Mouse (Mus musculus) cerebellum, adult 2 months (tissue): ENCODE results near the gene Rnf43. TPM values are rescaled to one million over a fixed set of nuclear protein-coding genes. Genes with fewer than 3 reads are reported as not detected.

Experiments
- DNase-seq, 2 experiments: peaks; one replicate each; pipeline ENCODE4 v3.0.0; 2021
- H3K27ac ChIP-seq: fragments of 200-500 bp; 2 replicates; pipeline ENCODE4 v1.5.1; 2012; ENCODE audit warnings: low read length, control low read depth, inconsistent platforms; ENCODE audit not compliant: insufficient read depth
- H3K27me3 ChIP-seq: fragments of 200-500 bp; 2 replicates; pipeline ENCODE4 v1.6.1; 2012; ENCODE audit warnings: inconsistent platforms, mild to moderate bottlenecking, low read length, moderate library complexity; ENCODE audit not compliant: control insufficient read depth, insufficient read depth
- H3K4me1 ChIP-seq: fragments of 200-500 bp; 2 replicates; pipeline ENCODE4 v1.6.1; 2011; ENCODE audit warnings: low read length; ENCODE audit not compliant: control insufficient read depth, insufficient read depth
- H3K4me3 ChIP-seq: fragments of 200-500 bp; replicated peaks from 2 replicates; pipeline ENCODE3; 2011; ENCODE audit warnings: mild to moderate bottlenecking, low read depth, low read length, control low read depth; ENCODE audit not compliant: insufficient read depth
- CTCF ChIP-seq: fragments of 200-500 bp; IDR thresholded peaks from 2 replicates; pipeline ENCODE4 v1.5.1; 2011; ENCODE audit warnings: low read depth, mild to moderate bottlenecking, control low read depth, low read length, moderate library complexity, borderline replicate concordance; ENCODE audit not compliant: insufficient read depth
- POLR2A ChIP-seq: fragments of 200-500 bp; IDR thresholded peaks from 2 replicates; pipeline ENCODE4 v1.6.1; 2011; ENCODE audit warnings: low read length, control low read depth, borderline replicate concordance; ENCODE audit not compliant: insufficient read depth
- WGBS: fragments of 180-500 bp; shearing (Covaris S2); methylation state at CpG from one replicate; pipeline ENCODE4 v1.1.7; 2018; 5-methylcytosine and 5-hydroxymethylcytosine counted together
- polyA plus RNA-seq: library from polyadenylated mRNA; depleted of rRNA; stranded (reverse); fragments of >200 nt; gene quantifications from 2 replicates; pipeline ENCODE4 v1.2.3, GENCODE M21; 2012

Gene Rnf43
- polyA plus RNA-seq, 1 experiment = 2.2 TPM

DNA sequence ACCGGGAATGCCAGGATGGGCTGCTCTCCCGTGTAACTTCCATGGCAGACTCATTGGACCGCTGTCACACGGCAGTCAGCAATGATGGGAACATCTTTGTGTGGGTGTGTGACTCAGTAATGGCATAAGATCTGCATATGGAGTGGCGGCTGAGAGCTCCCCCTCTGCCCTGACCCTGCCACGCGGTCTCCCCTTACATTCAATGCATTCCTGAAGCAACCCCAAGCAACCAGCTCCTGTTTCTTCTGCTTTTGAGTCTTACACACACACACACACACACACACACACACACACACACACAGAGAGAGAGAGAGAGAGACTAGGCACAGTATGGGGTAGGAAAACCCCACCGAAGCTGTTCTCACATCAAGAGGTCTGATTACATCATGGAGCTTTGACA lies 45.0 kb downstream of the Rnf43 start:
- 15% methylated on average over 8 of the region's 8 CpGs for WGBS
- no peak for DNase-seq
- H3K4me1 ChIP-seq = no peaks in the 10 kb centered on the region
- H3K27me3 ChIP-seq = no peaks in the 10 kb centered on the region
- H3K4me3 ChIP-seq = no peak overlapping the region
- no peak overlapping the region for H3K27ac ChIP-seq
- no peak for TF ChIP-seq POLR2A
- TF ChIP-seq CTCF = no peak

DNA sequence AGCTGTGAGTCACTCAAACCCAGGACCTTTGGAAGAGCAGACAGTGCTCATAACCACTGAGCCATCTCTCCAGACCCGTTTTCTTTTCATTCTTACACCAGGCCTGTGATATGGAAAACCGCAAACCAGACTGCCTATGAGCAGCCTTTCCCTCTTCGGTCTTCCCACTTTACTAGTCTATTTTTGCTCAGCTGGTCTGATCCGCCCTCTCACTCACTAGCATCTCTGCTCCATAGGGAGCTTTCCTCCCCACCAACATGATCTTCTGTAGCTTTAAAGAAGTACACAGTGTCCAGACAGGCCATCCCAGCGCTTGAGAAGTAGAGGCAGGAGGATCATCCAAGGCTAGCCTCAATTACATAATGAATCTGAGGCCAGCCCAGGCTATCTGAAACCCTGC lies 46.5 kb downstream of the Rnf43 start:
- TF ChIP-seq POLR2A (no peak), CTCF (no peak)
- no peaks in the 10 kb centered on the region for H3K4me1 ChIP-seq
- no peak overlapping the region for H3K27ac ChIP-seq
- 82% methylated on average over 5 of the region's 5 CpGs for WGBS
- DNase-seq = no peak
- H3K4me3 ChIP-seq = no peak overlapping the region
- H3K27me3 ChIP-seq = no peaks in the 10 kb centered on the region

DNA sequence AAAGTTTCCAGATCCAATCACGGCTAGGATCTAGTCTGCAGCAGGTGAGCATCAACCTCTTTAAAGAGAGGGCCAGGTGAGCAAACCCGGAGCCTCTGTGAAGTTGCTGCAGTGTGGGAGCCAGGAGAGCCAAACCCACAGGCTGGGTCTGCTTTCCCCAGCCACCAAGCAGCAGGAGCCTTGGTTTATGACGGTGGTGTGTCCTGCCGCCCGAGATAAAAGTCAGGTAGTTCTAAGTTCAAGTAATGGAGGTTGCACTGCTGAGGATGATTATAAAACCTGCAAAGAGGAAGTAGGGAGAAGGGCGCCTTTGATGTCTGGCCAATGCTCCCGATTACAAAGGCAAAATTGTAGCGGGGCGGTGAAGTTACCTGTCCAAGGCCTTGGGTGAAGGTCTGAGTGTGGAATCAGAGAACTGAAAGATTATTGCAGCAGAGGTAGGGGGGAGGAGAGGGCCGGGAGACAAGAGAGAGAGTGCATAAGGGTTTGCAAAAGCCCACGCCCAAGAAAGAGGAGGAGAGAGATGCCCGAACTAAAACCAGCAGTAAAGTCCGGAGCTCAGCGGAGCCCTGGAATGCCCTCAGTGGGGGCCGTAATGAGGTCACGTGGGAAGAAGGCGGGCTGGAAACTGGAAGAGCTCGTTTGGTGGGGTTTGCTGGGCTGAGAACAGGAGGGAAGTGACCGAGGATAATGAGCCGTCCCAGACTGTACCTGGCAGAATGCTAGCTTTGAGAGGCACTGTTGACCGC lies 47.2 kb downstream of the Rnf43 start:
- no peaks in the 10 kb centered on the region for H3K27me3 ChIP-seq
- H3K4me1 ChIP-seq = no peaks in the 10 kb centered on the region
- WGBS = 26% methylated on average over 21 of the region's 21 CpGs
- peak in 1 of 2 experiments; percentile 8 for DNase-seq
- TF ChIP-seq POLR2A = no peak
- TF ChIP-seq CTCF = no peak
- no peak overlapping the region for H3K27ac ChIP-seq
- H3K4me3 ChIP-seq = peak overlapping the region; percentile 17

DNA sequence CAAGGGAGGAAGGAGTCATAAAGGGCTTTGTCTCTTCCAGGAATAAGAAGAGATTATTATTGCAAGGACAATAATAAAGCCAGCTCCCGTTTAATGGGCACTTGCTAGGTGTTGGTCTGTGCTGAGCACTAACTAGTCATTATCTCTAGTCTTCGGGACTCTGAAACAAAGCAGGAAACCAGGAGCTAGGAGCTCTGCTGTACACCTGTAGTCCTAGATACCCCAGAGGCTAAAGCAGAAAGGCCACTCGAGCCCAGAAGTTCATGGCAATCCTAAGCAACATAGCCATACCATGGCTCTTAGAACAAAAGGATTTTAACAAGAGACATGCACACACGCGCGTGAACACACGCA lies 47.7 kb downstream of the Rnf43 start:
- H3K27me3 ChIP-seq = no peaks in the 10 kb centered on the region
- TF ChIP-seq CTCF = no peak
- TF ChIP-seq POLR2A = no peak
- 71% methylated on average over 7 of the region's 7 CpGs for WGBS
- no peak overlapping the region for H3K27ac ChIP-seq
- no peak for DNase-seq
- H3K4me3 ChIP-seq = peak overlapping the region; percentile 17
- H3K4me1 ChIP-seq = no peaks in the 10 kb centered on the region

DNA sequence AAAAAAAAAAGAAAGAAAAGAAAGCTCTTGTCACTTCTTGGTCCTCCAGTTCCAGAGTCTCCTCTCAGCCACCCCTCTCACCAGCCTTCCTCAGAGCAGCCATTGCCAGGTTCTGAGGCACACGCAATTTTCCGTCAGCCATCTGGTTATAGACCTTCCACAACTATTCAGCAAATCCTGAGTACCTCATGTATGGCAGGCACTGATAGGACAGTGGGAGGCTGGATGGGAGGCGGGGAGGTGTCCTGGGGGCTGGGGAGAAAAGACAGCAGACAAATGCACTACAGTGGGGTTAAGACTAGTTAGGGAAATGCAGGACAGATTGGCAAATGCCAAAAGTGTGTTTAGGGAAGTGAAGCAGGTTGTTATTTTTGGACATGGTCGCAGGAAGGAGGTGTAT lies 49.7 kb downstream of the Rnf43 start:
- 64% methylated on average over 4 of the region's 4 CpGs for WGBS
- Histone ChIP-seq H3K4me1 (no peaks in the 10 kb centered on the region), H3K27me3 (no peaks in the 10 kb centered on the region), H3K4me3 (no peak overlapping the region), H3K27ac (no peak overlapping the region)
- no peak for TF ChIP-seq CTCF
- no peak for TF ChIP-seq POLR2A
- no peak for DNase-seq

DNA sequence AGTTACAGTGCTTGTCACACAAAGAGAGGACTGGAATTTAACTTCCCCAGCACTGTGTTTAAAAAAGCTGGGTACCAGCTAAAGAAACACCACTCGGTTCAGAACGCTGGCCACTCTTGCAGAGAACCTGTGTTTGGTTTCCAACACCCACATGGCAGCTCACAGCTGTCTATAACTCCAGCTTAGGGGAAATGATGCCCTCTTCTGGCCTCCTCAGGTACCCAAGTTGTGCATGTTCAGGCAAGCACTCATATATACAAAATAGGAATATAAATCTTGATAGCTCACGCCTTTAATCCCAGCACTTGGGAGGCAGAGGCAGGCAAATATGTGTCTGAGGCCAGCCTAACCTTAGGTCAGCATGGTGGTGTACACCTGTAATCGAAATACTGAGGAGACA lies 53.5 kb downstream of the Rnf43 start:
- TF ChIP-seq POLR2A = no peak
- TF ChIP-seq CTCF = no peak
- Histone ChIP-seq H3K27me3 (no peaks in the 10 kb centered on the region), H3K4me3 (no peak overlapping the region), H3K27ac (no peak overlapping the region), H3K4me1 (no peaks in the 10 kb centered on the region)
- WGBS = 81% methylated on average over 4 of the region's 4 CpGs
- DNase-seq = no peak

DNA sequence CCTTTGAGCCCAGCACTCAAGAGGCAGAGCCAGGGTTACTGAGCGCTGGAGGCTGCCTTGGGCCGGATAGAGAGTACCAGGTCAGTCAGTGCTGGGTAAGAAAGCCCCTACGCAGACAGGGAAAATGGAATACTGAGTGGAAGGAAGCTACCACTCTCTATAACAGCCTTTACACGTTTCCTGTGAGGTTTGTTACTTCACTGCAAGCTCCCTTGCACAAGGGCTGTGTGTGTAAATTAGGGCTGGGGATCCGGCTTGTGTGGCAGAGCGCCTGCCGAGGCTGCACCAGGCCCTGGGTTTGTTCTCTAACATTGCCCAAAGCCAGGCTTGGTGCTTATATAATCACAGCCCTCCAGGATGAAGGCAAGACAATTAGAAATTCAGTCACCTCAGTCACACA lies 57.0 kb downstream of the Rnf43 start:
- Histone ChIP-seq H3K27ac (no peak overlapping the region), H3K4me1 (no peaks in the 10 kb centered on the region), H3K4me3 (no peak overlapping the region), H3K27me3 (no peaks in the 10 kb centered on the region)
- 60% methylated on average over 7 of the region's 7 CpGs for WGBS
- DNase-seq = no peak
- TF ChIP-seq POLR2A (no peak), CTCF (no peak)

DNA sequence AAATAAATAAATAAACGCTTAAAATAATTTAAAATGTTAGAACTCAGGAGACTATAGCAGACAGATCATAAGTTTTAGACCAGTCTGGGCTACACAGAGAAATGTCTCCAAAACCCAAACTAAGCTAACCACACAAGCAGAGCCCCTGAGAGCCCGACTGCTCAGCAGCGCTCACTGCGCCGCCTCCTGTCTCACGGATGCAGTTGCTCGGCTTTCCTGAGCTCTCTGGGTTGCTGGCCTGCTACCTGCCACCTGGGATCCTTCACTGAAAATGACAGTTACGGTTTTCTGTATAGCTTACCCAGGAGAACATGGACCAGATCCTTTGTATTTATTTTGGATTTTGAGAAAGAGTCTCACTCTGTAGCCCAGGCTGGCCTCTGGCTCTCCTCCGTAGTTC lies 57.8 kb downstream of the Rnf43 start:
- no peak for TF ChIP-seq CTCF
- no peak for DNase-seq
- Histone ChIP-seq H3K27ac (no peak overlapping the region), H3K4me3 (no peak overlapping the region), H3K4me1 (no peaks in the 10 kb centered on the region), H3K27me3 (no peaks in the 10 kb centered on the region)
- 55% methylated on average over 9 of the region's 9 CpGs for WGBS
